Mouse (Mus musculus) forebrain, embryonic 15.5 days (tissue): ENCODE measurements around the gene Vti1b. TPM values are rescaled to one million over a fixed set of nuclear protein-coding genes. Genes with fewer than 3 reads are reported as not detected.
A peak's percentile ranks its signal among the peaks of the same experiment; 100 is the strongest.

ENCODE experiments used
- ATAC-seq: fragments of 200-750 bp; cut with Nextera tagmentation; replicated peaks from 2 replicates; pipeline ENCODE4 v1.8.0; 2017; ENCODE audit warnings: mild to moderate bottlenecking, moderate TSS enrichment, moderate library complexity
- H3K27ac ChIP-seq: fragments of 300-500 bp; sonication (generic); replicated peaks from 2 replicates; pipeline ENCODE4 v1.5.1; 2015; ENCODE audit warnings: mild to moderate bottlenecking, inconsistent platforms
- H3K27me3 ChIP-seq: fragments of 300-500 bp; sonication (generic); 2 replicates; pipeline ENCODE4 v1.6.1; 2015; ENCODE audit warnings: inconsistent platforms
- H3K36me3 ChIP-seq: fragments of 300-500 bp; sonication (generic); 2 replicates; pipeline ENCODE4 v1.6.1; 2015; ENCODE audit warnings: mild to moderate bottlenecking, inconsistent platforms
- H3K4me1 ChIP-seq: fragments of 300-500 bp; sonication (generic); 2 replicates; pipeline ENCODE4 v1.6.1; 2015; ENCODE audit warnings: inconsistent platforms
- H3K4me2 ChIP-seq: fragments of 300-500 bp; sonication (generic); replicated peaks from 2 replicates; pipeline ENCODE4 v1.6.1; 2015; ENCODE audit warnings: mild to moderate bottlenecking, inconsistent platforms
- H3K4me3 ChIP-seq: fragments of 300-500 bp; sonication (generic); 2 replicates; pipeline ENCODE4 v1.5.1; 2015; ENCODE audit warnings: mild to moderate bottlenecking, inconsistent platforms
- H3K9ac ChIP-seq: fragments of 300-500 bp; sonication (generic); replicated peaks from 2 replicates; pipeline ENCODE4 v1.6.1; 2015; ENCODE audit warnings: mild to moderate bottlenecking, inconsistent platforms
- H3K9me3 ChIP-seq: fragments of 300-500 bp; sonication (generic); 2 replicates; pipeline ENCODE4 v1.6.1; 2016; ENCODE audit warnings: inconsistent platforms
- WGBS: fragments of 180-500 bp; shearing (Covaris S2); methylation state at CpG from one replicate; pipeline ENCODE4 v1.1.7; 2015; ENCODE audit warnings: mixed read lengths; 5-methylcytosine and 5-hydroxymethylcytosine counted together
- polyA plus RNA-seq: library from polyadenylated mRNA; unstranded; fragments of >200 nt; fragmentation: Nextera tagmentation; extraction: Ambion mirVana; gene quantifications from 2 replicates; pipeline ENCODE4 v1.2.1, GENCODE M21; 2015

Gene Vti1b
- polyA plus RNA-seq, 1 experiment from 2014 or later = 180 TPM

DNA sequence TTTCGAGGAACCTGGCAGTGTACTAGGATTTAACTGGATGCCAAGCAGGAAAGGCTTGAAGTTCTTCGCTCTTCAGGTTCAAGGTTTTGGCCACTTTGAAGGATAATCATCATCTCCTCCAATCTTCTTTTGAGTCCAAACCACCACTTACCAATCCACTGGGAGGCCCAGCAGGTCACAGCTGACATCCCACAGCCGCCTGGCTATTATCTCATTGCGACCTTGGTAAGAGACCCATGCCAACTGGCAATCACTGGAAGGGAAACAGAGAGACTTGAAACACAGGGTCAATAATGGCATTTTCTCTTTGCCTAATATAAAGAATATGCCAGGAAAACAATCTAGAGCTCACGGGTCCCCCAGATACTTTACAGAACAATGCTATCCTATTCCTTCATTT lies 3.5 kb upstream of the Vti1b start:
- no peak for ATAC-seq
- WGBS = 95% methylated on average over 5 of the region's 5 CpGs

DNA sequence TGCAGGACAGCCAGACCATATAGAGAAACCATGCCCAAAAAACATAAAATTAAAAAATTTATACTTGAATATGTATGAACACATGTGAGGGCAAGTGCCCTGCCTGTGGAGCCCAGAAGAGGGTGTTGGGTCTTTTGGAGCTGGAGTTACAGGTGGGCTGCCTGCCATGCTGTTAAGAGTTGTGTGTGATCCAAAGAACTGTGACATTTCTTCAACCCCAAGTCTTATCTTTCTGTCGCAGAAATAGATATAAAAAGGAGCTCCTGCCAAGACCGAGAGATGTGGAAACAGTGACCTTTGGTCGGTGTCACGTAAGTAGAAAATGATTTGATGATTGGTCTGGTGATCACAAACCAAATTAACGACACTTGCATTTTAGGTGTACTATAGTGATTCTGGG lies 1.3 kb upstream of the Vti1b start:
- no peak overlapping the region for H3K4me2 ChIP-seq
- H3K9me3 ChIP-seq = no peaks in the 10 kb centered on the region
- H3K36me3 ChIP-seq = peaks cover 25% of the 10 kb centered on the region
- WGBS = 86% methylated on average over 5 of the region's 5 CpGs
- no peaks in the 10 kb centered on the region for H3K27me3 ChIP-seq
- no peak for ATAC-seq
- H3K4me1 ChIP-seq = peaks cover 25% of the 10 kb centered on the region
- no peak overlapping the region for H3K4me3 ChIP-seq
- no peak overlapping the region for H3K9ac ChIP-seq
- H3K27ac ChIP-seq = no peak overlapping the region

More for the DNA sequence above, 3.5 kb upstream of the Vti1b start:
- Histone ChIP-seq H3K4me1 (peaks cover 12% of the 10 kb centered on the region), H3K36me3 (peaks cover 34% of the 10 kb centered on the region), H3K9me3 (no peaks in the 10 kb centered on the region), H3K27ac (no peak overlapping the region), H3K27me3 (no peaks in the 10 kb centered on the region), H3K4me3 (no peak overlapping the region), H3K4me2 (no peak overlapping the region), H3K9ac (no peak overlapping the region)

- Histone ChIP-seq H3K27me3 (no peaks in the 10 kb centered on the region), H3K9ac (peak overlapping the region; percentile 89), H3K9me3 (no peaks in the 10 kb centered on the region), H3K4me1 (peaks cover 25% of the 10 kb centered on the region), H3K36me3 (peaks cover 14% of the 10 kb centered on the region), H3K4me2 (peak overlapping the region; percentile 63), H3K4me3 (peak overlapping the region; percentile 91), H3K27ac (no peak overlapping the region)
- ATAC-seq = no peak
- WGBS = 35% methylated on average over 12 of the region's 12 CpGs
Measured at GRCm38 (mm10) chr12:79171269-79171995, 1.0 kb downstream of the Vti1b start.

DNA sequence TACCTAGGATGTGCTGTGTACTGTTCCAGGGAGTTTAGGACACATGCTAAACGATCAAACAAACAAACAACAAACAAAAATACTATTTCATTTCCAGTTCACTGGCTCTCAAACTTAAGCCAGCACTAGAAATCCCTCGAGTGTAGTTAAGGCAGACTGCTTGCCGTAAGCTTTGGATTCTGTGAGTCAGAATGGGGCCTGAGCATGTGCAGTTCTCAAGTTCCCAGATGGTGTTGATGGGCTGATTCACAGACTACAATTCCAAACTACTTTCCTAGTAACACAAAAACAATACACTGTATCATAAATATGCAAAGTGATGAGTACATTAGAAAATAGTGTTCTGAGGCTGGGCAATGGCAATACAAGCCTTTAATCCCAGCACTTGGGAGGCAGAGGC lies 2.0 kb downstream of the Vti1b start:
- no peak overlapping the region for H3K4me3 ChIP-seq
- H3K9ac ChIP-seq = no peak overlapping the region
- no peak for ATAC-seq
- peaks cover 25% of the 10 kb centered on the region for H3K4me1 ChIP-seq
- WGBS = 75% methylated on average over 3 of the region's 3 CpGs
- peaks cover 15% of the 10 kb centered on the region for H3K36me3 ChIP-seq
- no peaks in the 10 kb centered on the region for H3K9me3 ChIP-seq
- no peaks in the 10 kb centered on the region for H3K27me3 ChIP-seq
- no peak overlapping the region for H3K27ac ChIP-seq
- H3K4me2 ChIP-seq = no peak overlapping the region

GRCm38 (mm10) chr12:79169173-79169572 lies 3.3 kb downstream of the Vti1b start:
- Histone ChIP-seq H3K27me3 (no peaks in the 10 kb centered on the region), H3K36me3 (peaks cover 16% of the 10 kb centered on the region), H3K27ac (no peak overlapping the region), H3K4me3 (no peak overlapping the region), H3K9me3 (no peaks in the 10 kb centered on the region), H3K4me2 (no peak overlapping the region), H3K9ac (no peak overlapping the region), H3K4me1 (peaks cover 25% of the 10 kb centered on the region)
- no peak for ATAC-seq

DNA sequence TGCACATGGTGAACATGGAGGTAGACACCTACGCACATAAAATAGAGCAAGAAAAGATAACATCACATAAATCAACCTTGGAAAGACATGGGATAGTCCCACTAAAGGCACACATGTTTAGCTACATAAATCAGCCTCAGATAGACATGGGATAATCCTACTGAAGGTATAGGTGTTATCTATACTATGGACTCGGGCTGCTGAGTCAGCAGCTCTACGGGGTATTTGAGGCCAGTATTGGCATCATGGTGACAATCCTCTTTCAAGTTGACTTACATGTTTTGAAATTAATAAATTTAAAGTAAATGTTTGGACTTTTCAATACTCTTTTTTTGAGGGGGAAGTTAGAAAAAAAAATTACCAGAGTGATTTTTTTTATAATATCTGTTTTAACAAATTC lies 9.6 kb downstream of the Vti1b start:
- Histone ChIP-seq H3K9me3 (no peaks in the 10 kb centered on the region), H3K4me3 (no peak overlapping the region), H3K9ac (no peak overlapping the region), H3K4me2 (no peak overlapping the region), H3K27ac (no peak overlapping the region), H3K36me3 (peaks cover 71% of the 10 kb centered on the region), H3K27me3 (no peaks in the 10 kb centered on the region), H3K4me1 (no peaks in the 10 kb centered on the region)
- 93% methylated on average over 3 of the region's 3 CpGs for WGBS
- ATAC-seq = no peak

DNA sequence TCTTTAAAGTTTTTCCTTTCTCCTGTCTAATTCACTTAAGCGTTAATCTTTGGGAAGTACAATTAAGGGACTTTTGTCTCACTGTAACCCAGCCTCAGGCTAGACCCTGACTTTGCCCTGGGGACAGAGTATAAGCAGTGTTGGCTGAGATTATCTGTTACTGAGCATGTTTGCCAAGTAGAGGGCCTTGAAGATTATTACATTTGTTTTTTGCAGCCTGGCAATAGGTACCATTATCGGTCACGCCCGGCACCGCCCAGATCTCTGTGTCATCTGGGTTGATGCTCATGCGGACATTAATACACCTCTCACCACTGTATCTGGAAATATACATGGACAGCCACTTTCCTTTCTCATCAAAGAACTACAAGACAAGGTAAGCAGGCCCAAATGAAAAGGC lies 22.8 kb downstream of the Vti1b start:
- Histone ChIP-seq H3K9ac (no peak overlapping the region), H3K4me2 (no peak overlapping the region), H3K4me3 (no peak overlapping the region), H3K9me3 (no peaks in the 10 kb centered on the region), H3K27ac (no peak overlapping the region), H3K27me3 (no peaks in the 10 kb centered on the region), H3K4me1 (no peaks in the 10 kb centered on the region), H3K36me3 (peaks cover 20% of the 10 kb centered on the region)
- no peak for ATAC-seq
- 92% methylated on average over 6 of the region's 6 CpGs for WGBS

DNA sequence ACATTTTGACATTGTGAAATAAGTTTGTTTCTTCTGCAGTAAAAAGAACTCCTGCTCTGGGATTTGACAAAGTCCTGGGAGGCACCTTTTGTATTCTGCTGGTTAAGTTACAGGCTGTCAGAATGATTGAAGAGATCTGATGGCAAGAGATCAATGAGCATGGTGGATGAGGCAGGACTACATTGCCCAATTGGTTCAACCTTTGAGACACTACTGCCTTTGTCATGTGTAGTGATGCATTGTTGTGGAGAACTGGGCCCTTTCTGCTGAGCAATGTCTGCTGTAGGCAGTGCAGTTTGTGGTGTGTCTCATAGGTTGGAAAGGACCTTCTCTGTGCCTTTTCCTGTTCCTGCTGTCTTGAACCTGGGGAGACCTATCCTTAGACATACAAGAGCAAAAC lies 31.1 kb downstream of the Vti1b start:
- Histone ChIP-seq H3K9ac (no peak overlapping the region), H3K27ac (no peak overlapping the region), H3K36me3 (no peaks in the 10 kb centered on the region), H3K9me3 (no peaks in the 10 kb centered on the region), H3K27me3 (no peaks in the 10 kb centered on the region), H3K4me2 (no peak overlapping the region), H3K4me1 (no peaks in the 10 kb centered on the region), H3K4me3 (no peak overlapping the region)
- no peak for ATAC-seq

GRCm38 (mm10) chr12:79140811-79141210 lies 31.7 kb downstream of the Vti1b start:
- no peak for ATAC-seq
- Histone ChIP-seq H3K9ac (no peak overlapping the region), H3K4me1 (no peaks in the 10 kb centered on the region), H3K4me3 (no peak overlapping the region), H3K27me3 (no peaks in the 10 kb centered on the region), H3K36me3 (no peaks in the 10 kb centered on the region), H3K4me2 (no peak overlapping the region), H3K27ac (no peak overlapping the region), H3K9me3 (no peaks in the 10 kb centered on the region)
- WGBS = 94% methylated on average over 2 of the region's 2 CpGs

- no peak overlapping the region for H3K27ac ChIP-seq
- ATAC-seq = no peak
- H3K9me3 ChIP-seq = no peaks in the 10 kb centered on the region
- H3K4me3 ChIP-seq = no peak overlapping the region
- no peaks in the 10 kb centered on the region for H3K27me3 ChIP-seq
- no peaks in the 10 kb centered on the region for H3K4me1 ChIP-seq
- H3K4me2 ChIP-seq = no peak overlapping the region
- WGBS = 58% methylated on average over 1 of the region's 1 CpGs
- no peak overlapping the region for H3K9ac ChIP-seq
- H3K36me3 ChIP-seq = no peaks in the 10 kb centered on the region
Measured at GRCm38 (mm10) chr12:79139417-79139816, 33.0 kb downstream of the Vti1b start.

- no peak overlapping the region for H3K9ac ChIP-seq
- H3K27ac ChIP-seq = no peak overlapping the region
- no peaks in the 10 kb centered on the region for H3K9me3 ChIP-seq
- H3K27me3 ChIP-seq = no peaks in the 10 kb centered on the region
- no peaks in the 10 kb centered on the region for H3K36me3 ChIP-seq
- H3K4me3 ChIP-seq = no peak overlapping the region
- H3K4me2 ChIP-seq = no peak overlapping the region
- no peaks in the 10 kb centered on the region for H3K4me1 ChIP-seq
- ATAC-seq = no peak
Measured at GRCm38 (mm10) chr12:79138999-79139398, 33.5 kb downstream of the Vti1b start.

- Histone ChIP-seq H3K9me3 (no peaks in the 10 kb centered on the region), H3K4me2 (no peak overlapping the region), H3K9ac (no peak overlapping the region), H3K27me3 (peaks cover 4% of the 10 kb centered on the region; the same call in 1 of the 2 replicates), H3K27ac (no peak overlapping the region), H3K36me3 (no peaks in the 10 kb centered on the region), H3K4me3 (no peak overlapping the region), H3K4me1 (no peaks in the 10 kb centered on the region)
- ATAC-seq = no peak
- 78% methylated on average over 7 of the region's 7 CpGs for WGBS
Measured at GRCm38 (mm10) chr12:79136949-79137348, 35.5 kb downstream of the Vti1b start.

GRCm38 (mm10) chr12:79135105-79135504 lies 37.4 kb downstream of the Vti1b start:
- no peak overlapping the region for H3K9ac ChIP-seq
- WGBS = 43% methylated on average over 4 of the region's 4 CpGs
- no peak overlapping the region for H3K27ac ChIP-seq
- ATAC-seq = no peak
- no peaks in the 10 kb centered on the region for H3K9me3 ChIP-seq
- no peak overlapping the region for H3K4me2 ChIP-seq
- H3K36me3 ChIP-seq = no peaks in the 10 kb centered on the region
- peaks cover 14% of the 10 kb centered on the region; the same call in 1 of the 2 replicates for H3K27me3 ChIP-seq
- H3K4me3 ChIP-seq = no peak overlapping the region
- peaks cover 7% of the 10 kb centered on the region for H3K4me1 ChIP-seq
